Mouse (Mus musculus) stomach, embryonic 14.5 days (tissue): ENCODE measurements at regions not wholly inside any gene's neighbourhood (a gene's known extent, or its start where the extent isn't known, plus 50 kb on each side); places are given as distances from the start of the nearest gene placed in this dataset.
A peak's percentile ranks its signal among the peaks of the same experiment; 100 is the strongest.

Source experiments
- ATAC-seq: fragments of 200-750 bp; cut with Nextera tagmentation; 2 replicates; pipeline ENCODE4 v1.8.0; 2017; ENCODE audit warnings: low read depth, moderate TSS enrichment; ENCODE audit not compliant: insufficient number of reproducible peaks, insufficient read depth, low FRiP score
- H3K27ac ChIP-seq: fragments of 300-500 bp; sonication (generic); 2 replicates; pipeline ENCODE4 v1.5.1; 2014; ENCODE audit warnings: mild to moderate bottlenecking, low read length, moderate library complexity, mixed read lengths
- H3K27me3 ChIP-seq: fragments of 300-500 bp; sonication (generic); 2 replicates; pipeline ENCODE4 v1.6.1; 2014; ENCODE audit warnings: low read length, control low read depth, mixed read lengths; ENCODE audit not compliant: control insufficient read depth, insufficient read depth
- H3K36me3 ChIP-seq: fragments of 300-500 bp; sonication (generic); 2 replicates; pipeline ENCODE4 v1.6.1; 2014; ENCODE audit warnings: mild to moderate bottlenecking, control low read depth, low read length, moderate library complexity, mixed read lengths; ENCODE audit not compliant: control insufficient read depth, insufficient read depth
- H3K4me1 ChIP-seq: fragments of 300-500 bp; sonication (generic); 2 replicates; pipeline ENCODE4 v1.6.1; 2014; ENCODE audit warnings: low read length, control low read depth, mixed read lengths; ENCODE audit not compliant: control insufficient read depth, insufficient read depth
- H3K4me2 ChIP-seq: fragments of 300-500 bp; sonication (generic); replicated peaks from 2 replicates; pipeline ENCODE4 v1.6.1; 2014; ENCODE audit warnings: low read depth, low read length, control low read depth
- H3K4me3 ChIP-seq: fragments of 300-500 bp; sonication (generic); 2 replicates; pipeline ENCODE4 v1.5.1; 2014; ENCODE audit warnings: low read depth, low read length, control low read depth
- H3K9ac ChIP-seq: fragments of 300-500 bp; sonication (generic); replicated peaks from 2 replicates; pipeline ENCODE4 v1.6.1; 2014; ENCODE audit warnings: low read depth, mild to moderate bottlenecking, control low read depth, low read length, moderate library complexity, mixed read lengths
- H3K9me3 ChIP-seq: fragments of 300-500 bp; sonication (generic); 2 replicates; pipeline ENCODE4 v1.6.1; 2016; ENCODE audit warnings: low read depth, low read length, control low read depth; ENCODE audit not compliant: control insufficient read depth
- WGBS: fragments of 180-500 bp; shearing (Covaris S2); extraction: QIAGEN DNeasy Blood & Tissue Kit; methylation state at CpG from one replicate; pipeline ENCODE4 v1.1.7; 2014; 5-methylcytosine and 5-hydroxymethylcytosine counted together

GRCm38 (mm10) chr2:148182492-148183052 lies 135.8 kb upstream of the Foxa2 start:
- H3K4me1 ChIP-seq, result no peaks in the 10 kb centered on the region; the same call in 1 of the 2 replicates
- H3K27ac ChIP-seq, result no peak overlapping the region
- no peaks in the 10 kb centered on the region for H3K9me3 ChIP-seq
- no peaks in the 10 kb centered on the region for H3K36me3 ChIP-seq
- H3K27me3 ChIP-seq, result no peaks in the 10 kb centered on the region
- H3K4me3 ChIP-seq, result no peak overlapping the region
- no peak for ATAC-seq
- WGBS, result 56% methylated on average over 3 of the region's 3 CpGs
- H3K4me2 ChIP-seq, result no peak overlapping the region
- no peak overlapping the region for H3K9ac ChIP-seq

DNA sequence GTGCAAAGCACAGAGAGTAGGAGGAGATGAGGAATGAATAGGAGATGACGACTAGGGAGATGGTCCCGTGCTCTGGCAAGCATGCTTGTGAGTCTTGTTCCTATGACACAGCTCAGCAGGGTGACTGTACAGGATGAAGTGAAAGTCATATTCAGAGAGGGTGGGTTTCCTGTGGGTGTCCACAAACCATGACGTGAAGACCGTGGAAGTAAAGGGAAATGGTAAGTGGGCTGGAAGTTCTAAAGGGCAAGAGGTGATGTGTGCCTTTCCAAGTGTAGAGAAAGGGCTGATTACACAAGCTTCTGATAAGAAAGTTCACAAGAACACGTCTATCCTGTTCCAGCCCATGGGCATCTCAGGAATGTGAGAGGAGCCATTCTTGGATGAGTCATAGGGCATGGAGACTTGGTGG lies 138.0 kb upstream of the Foxa2 start:
- Histone ChIP-seq H3K9me3 (no peaks in the 10 kb centered on the region), H3K9ac (no peak overlapping the region), H3K4me2 (no peak overlapping the region), H3K27me3 (no peaks in the 10 kb centered on the region), H3K4me3 (no peak overlapping the region), H3K27ac (no peak overlapping the region), H3K36me3 (no peaks in the 10 kb centered on the region), H3K4me1 (no peaks in the 10 kb centered on the region; the same call in 1 of the 2 replicates)
- ATAC-seq, result peak; percentile 54; the same call in 1 of the 2 replicates
- WGBS, result 65% methylated on average over 5 of the region's 5 CpGs

DNA sequence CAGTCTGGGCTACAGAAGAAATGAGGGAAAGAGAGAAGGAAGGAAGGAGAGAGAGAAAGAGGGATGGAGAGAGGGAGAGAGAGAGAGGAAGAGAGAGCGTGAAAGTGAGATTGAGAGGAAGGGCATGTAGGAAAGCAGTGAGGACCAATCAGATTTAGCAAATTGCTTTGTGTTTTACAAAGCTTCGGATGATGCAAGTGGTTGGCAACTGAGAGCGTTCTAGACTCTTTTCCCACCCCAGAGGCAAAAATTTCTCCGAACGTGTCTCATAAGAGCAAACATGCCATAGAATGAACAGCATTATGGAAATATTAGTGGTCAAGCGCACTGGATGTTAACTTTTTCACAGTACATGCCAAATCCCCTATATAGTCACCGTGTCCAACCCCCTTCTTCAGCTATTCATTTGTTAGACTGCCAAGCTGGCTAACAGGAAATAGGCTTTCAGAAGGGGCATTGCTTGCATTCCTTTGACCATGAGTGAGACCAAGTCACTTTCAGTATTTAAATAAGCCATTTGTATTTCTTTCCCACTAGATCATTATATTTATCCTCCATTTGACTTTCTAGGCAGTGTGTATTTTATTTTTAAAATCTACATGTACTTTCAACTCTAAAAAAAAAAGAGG lies 139.7 kb upstream of the Foxa2 start:
- no peak overlapping the region for H3K27ac ChIP-seq

DNA sequence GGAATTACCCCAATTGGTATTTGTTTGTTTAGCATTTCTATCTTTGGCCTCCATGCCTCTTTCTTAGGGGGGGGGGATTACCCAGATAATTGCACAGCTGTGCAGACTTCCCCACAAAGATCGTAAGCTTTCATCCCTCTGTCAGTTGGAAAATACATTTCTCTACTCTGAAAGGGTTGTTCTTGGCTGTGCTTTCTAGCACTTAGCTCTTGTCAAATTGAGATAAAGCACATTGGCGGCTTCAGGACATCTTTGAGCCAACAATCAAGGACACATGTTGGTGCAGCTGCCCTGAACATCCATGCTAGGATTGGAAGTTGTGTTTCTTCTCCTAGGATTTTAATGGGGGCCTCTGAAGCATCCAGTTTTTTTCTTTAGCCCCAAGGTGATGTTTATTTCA lies 142.1 kb upstream of the Foxa2 start:
- ATAC-seq, result peak; percentile 75; the same call in 1 of the 2 replicates
- WGBS, result 19% methylated on average over 2 of the region's 2 CpGs
- Histone ChIP-seq H3K9me3 (no peaks in the 10 kb centered on the region), H3K27me3 (no peaks in the 10 kb centered on the region), H3K4me1 (no peaks in the 10 kb centered on the region; the same call in 1 of the 2 replicates), H3K36me3 (no peaks in the 10 kb centered on the region), H3K27ac (no peak overlapping the region), H3K4me3 (no peak overlapping the region), H3K4me2 (no peak overlapping the region), H3K9ac (no peak overlapping the region)

More for the DNA sequence above, 139.7 kb upstream of the Foxa2 start:
- no peak overlapping the region for H3K4me2 ChIP-seq
- H3K4me3 ChIP-seq, result no peak overlapping the region
- H3K9ac ChIP-seq, result no peak overlapping the region
- H3K27me3 ChIP-seq, result no peaks in the 10 kb centered on the region
- no peaks in the 10 kb centered on the region for H3K9me3 ChIP-seq
- no peak for ATAC-seq
- no peaks in the 10 kb centered on the region for H3K36me3 ChIP-seq
- H3K4me1 ChIP-seq, result no peaks in the 10 kb centered on the region; the same call in 1 of the 2 replicates
- WGBS, result 79% methylated on average over 7 of the region's 7 CpGs

- no peaks in the 10 kb centered on the region; the same call in 1 of the 2 replicates for H3K4me1 ChIP-seq
- H3K4me3 ChIP-seq, result no peak overlapping the region
- no peaks in the 10 kb centered on the region for H3K27me3 ChIP-seq
- 32% methylated on average over 5 of the region's 5 CpGs for WGBS
- H3K27ac ChIP-seq, result no peak overlapping the region
- H3K9me3 ChIP-seq, result no peaks in the 10 kb centered on the region
- H3K4me2 ChIP-seq, result no peak overlapping the region
- peak; percentile 53; the same call in 1 of the 2 replicates for ATAC-seq
- no peak overlapping the region for H3K9ac ChIP-seq
- H3K36me3 ChIP-seq, result no peaks in the 10 kb centered on the region
Observed at GRCm38 (mm10) chr2:148189287-148189686, 142.5 kb upstream of the Foxa2 start.

DNA sequence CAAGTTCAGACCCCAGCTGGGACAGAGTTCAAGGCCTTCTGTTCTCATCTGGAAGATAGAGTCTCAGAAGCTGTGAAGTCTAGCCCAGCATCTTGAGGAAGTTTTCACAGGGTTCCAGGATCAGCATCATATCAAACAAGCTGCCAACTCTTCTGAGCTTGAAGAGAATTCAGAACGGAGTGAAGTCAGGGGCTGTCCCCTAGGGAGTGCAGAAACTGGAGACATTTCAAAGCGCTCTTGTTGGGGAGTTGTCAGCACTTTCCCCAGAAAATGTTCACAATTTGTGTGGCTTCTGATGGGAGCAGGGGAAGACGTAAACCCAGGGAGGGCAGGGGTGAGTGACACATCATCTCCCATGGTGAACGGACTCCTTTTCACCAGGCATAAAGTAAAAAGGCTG lies 146.2 kb upstream of the Foxa2 start:
- Histone ChIP-seq H3K9me3 (no peaks in the 10 kb centered on the region), H3K27me3 (no peaks in the 10 kb centered on the region), H3K4me1 (no peaks in the 10 kb centered on the region), H3K9ac (no peak overlapping the region), H3K4me2 (no peak overlapping the region), H3K36me3 (no peaks in the 10 kb centered on the region), H3K27ac (no peak overlapping the region), H3K4me3 (no peak overlapping the region)
- 55% methylated on average over 4 of the region's 4 CpGs for WGBS
- ATAC-seq, result no peak

- H3K4me1 ChIP-seq, result no peaks in the 10 kb centered on the region
Observed at GRCm38 (mm10) chr2:148197375-148198015, 150.7 kb upstream of the Foxa2 start.

DNA sequence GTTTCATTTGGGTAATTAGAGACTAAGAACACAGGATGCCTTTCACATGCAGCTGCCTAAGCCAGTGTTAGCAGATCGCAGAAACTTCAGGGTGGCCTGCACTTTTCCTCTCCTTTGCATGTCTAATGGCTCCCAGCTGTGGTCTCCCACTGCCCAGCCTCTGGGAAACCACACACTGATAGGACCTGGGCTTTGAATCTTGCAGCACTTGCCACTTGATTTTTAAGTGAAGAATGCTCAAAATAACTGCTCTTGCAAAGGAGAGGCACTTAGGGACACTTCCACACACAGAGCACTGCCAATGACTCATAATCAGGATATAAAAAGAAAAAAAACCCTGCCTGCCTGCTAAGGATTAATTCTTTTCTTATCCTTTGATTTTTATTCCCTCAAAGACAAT lies 159.9 kb upstream of the Foxa2 start:
- no peaks in the 10 kb centered on the region for H3K4me1 ChIP-seq
- 35% methylated on average over 1 of the region's 1 CpGs for WGBS
- H3K36me3 ChIP-seq, result no peaks in the 10 kb centered on the region
- H3K4me3 ChIP-seq, result no peak overlapping the region
- no peaks in the 10 kb centered on the region for H3K27me3 ChIP-seq
- no peak overlapping the region for H3K27ac ChIP-seq
- H3K9ac ChIP-seq, result no peak overlapping the region
- no peaks in the 10 kb centered on the region for H3K9me3 ChIP-seq
- no peak overlapping the region for H3K4me2 ChIP-seq
- no peak for ATAC-seq

More at GRCm38 (mm10) chr2:148197375-148198015, 150.7 kb upstream of the Foxa2 start:
- H3K27me3 ChIP-seq, result no peaks in the 10 kb centered on the region
- H3K4me3 ChIP-seq, result no peak overlapping the region
- H3K27ac ChIP-seq, result no peak overlapping the region
- H3K36me3 ChIP-seq, result no peaks in the 10 kb centered on the region
- no peak for ATAC-seq
- WGBS, result 78% methylated on average over 7 of the region's 7 CpGs
- H3K9ac ChIP-seq, result no peak overlapping the region
- H3K9me3 ChIP-seq, result no peaks in the 10 kb centered on the region
- no peak overlapping the region for H3K4me2 ChIP-seq
